Mouse (Mus musculus) kidney, postnatal 36 days (tissue): ENCODE data around the gene Spcs3.

Experiments
- DNase-seq, 2 experiments: peaks; one replicate each; pipeline ENCODE4 v3.0.0; 2021 to 2022; ENCODE audit warnings: mixed read lengths in 2 of 2

The Spcs3 gene

GRCm38 (mm10) chr8:54508096-54508456, 21.7 kb downstream of the Spcs3 start:
- no peak for DNase-seq

GRCm38 (mm10) chr8:54507428-54508095, 22.2 kb downstream of the Spcs3 start:
- peak; percentile 77 to 85 for DNase-seq

GRCm38 (mm10) chr8:54505060-54505459, 24.7 kb downstream of the Spcs3 start:
- DNase-seq = no peak

GRCm38 (mm10) chr8:54503104-54503503, 26.7 kb downstream of the Spcs3 start:
- no peak for DNase-seq

GRCm38 (mm10) chr8:54493915-54494314, 35.9 kb downstream of the Spcs3 start:
- no peak for DNase-seq

- DNase-seq = peak; percentile 21 to 70
Observed at GRCm38 (mm10) chr8:54493110-54493509, 36.7 kb downstream of the Spcs3 start.

GRCm38 (mm10) chr8:54491934-54492333, 37.9 kb downstream of the Spcs3 start:
- DNase-seq = no peak

GRCm38 (mm10) chr8:54491057-54491690, 38.6 kb downstream of the Spcs3 start:
- DNase-seq = peak; percentile 33 to 64

GRCm38 (mm10) chr8:54488437-54488836, 41.4 kb downstream of the Spcs3 start:
- no peak for DNase-seq

- DNase-seq = peak in 1 of 2 experiments; percentile 10
Observed at GRCm38 (mm10) chr8:54486555-54487273, 43.1 kb downstream of the Spcs3 start.
